Mouse (Mus musculus) ovary, postnatal 36 days (tissue): ENCODE measurements around the gene Cdk12.

ENCODE experiments used
- DNase-seq: peaks from one replicate; pipeline ENCODE4 v3.0.0; 2022; ENCODE audit warnings: low spot score, mixed read lengths

Cdk12 gene

GRCm38 (mm10) chr11:98260706-98261479 is 58.0 kb downstream of the Cdk12 start:
- no peak for DNase-seq

- peak; percentile 74 for DNase-seq
Measured at GRCm38 (mm10) chr11:98265039-98265438, 62.2 kb downstream of the Cdk12 start.

GRCm38 (mm10) chr11:98265891-98266290 is 63.0 kb downstream of the Cdk12 start:
- no peak for DNase-seq

DNA sequence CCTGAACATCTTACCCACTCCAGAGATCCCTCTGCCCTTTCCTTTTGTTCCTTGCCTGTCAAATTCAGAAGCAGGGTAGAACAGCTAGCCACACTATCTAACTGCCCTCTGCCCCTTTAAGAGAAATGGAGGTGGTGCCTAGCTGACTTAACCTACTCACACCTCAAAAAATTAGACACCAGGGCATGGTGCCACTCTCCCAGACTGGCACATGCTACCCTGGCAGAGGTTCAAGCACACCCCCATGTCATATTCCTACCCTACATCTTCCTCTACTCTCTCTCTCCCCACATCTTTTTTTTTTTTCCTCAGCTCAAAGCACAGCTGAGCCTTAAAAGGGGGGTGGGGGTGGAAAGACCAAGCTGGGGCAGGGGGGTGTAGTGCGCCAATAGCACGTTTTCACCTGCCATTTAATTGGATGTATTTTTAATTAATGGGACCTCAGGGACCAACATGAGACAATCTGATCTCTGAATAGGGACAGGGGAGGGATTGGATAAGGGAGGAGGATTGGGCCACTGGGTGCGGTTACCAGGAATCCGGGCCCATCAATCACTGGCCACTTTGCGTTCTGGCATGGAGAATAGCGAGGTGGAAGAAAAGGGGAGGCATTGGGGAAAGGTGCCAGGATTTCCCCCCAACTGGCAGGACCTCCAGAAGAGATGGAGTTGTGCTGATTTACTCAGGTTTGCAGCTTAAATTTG is 64.0 kb downstream of the Cdk12 start:
- DNase-seq: no peak

DNA sequence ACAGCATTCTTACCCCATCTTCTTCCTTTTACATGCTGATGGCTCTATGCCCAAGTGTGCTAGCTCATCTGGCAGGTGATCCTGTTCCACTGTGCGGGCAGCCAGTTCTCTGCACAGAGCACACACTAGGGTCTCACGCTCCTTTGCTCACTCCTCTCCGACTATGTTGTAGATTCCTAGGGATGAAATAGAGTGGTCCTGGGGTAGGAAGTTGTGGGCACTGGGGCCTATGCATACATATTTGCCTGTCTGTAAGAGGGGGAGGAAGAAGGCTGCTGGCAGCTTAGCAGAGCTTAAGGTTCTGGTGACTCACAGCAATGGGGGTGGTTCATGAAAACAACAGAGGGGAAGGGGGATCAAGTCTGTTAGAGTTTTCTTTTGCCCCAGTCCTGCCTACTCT is 67.2 kb downstream of the Cdk12 start:
- no peak for DNase-seq

GRCm38 (mm10) chr11:98270466-98270865 is 67.6 kb downstream of the Cdk12 start:
- DNase-seq: no peak

- DNase-seq: no peak
Measured at GRCm38 (mm10) chr11:98283740-98284139, 80.9 kb downstream of the Cdk12 start.

- DNase-seq: no peak
Measured at GRCm38 (mm10) chr11:98284230-98284629, 81.4 kb downstream of the Cdk12 start.

GRCm38 (mm10) chr11:98285368-98285767 is 82.5 kb downstream of the Cdk12 start:
- DNase-seq: no peak

DNA sequence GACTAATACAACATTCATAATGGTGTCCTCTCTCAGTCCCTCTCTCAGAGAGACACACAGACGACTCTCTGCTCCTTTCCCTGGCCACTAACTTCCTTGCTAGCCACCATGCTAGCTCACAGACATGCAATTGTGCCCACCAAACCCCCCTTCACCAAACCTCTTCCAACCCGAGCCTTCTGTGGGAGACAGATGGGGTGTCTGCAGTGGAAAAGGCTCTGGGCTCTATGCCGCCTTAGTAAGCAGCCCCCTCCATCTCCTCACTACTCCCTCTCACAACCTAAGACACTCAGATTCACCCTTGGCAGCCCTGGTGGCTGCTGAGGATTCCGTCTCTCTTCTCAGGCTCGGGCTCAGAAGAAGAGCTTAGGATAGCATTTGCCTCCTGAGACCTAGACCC is 84.7 kb downstream of the Cdk12 start:
- DNase-seq: no peak

DNA sequence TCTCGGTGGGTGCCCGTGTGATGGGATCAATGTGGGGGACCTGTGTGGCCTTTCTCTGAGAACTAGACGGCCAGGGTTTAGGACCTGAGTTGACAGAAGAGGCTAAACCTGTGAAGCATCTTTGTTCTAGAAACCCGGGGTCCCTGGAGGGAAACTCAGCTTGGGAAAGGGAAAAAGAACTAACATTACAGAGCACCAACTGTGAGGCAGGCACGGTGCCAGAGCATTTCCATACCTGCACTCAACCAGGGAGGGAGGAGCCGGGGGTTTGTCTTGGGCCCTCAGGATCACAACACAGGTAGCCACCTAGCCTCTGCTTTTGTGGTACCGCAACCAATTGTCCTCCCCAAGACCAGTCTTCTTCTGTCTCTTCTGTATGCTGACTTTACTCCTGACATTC is 85.1 kb downstream of the Cdk12 start:
- no peak for DNase-seq

DNA sequence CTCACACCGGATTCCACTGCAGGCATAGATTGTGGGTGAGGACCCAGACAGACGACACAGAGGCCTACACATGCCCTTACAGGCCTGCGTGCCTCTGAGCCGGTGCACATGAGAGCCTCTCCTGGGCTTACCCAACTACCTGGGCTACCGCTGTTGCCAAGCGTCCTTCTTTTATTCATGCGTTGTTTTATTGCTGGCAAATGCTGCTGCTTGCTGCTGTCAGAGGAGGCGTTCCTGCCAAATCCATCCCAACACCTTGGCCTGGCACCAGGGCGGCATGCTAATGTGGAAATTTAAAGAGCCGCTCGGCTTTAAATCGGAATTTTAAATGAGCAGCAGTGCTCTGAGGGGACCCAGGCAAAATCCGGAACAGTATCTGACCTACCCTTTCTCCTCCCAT is 87.0 kb downstream of the Cdk12 start:
- no peak for DNase-seq

DNA sequence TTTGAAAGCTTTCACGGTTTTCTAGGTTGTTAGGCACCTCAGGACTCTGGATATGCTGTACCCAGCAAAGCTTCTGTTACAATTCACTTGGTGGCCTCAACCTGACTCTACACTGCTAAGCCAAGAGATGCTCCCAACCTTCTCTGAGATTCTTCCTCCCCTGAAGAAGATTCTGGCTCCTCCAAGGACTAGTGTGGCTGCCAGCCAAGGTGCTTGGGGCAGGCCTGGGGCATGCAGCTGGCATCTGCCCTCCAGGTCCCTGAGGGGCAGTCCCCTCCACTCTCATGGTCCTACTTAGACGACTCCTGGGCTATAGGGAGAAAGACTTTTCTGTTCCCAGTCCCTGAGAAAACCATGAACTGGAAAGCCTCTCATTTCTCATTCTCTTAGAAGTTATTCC is 88.0 kb downstream of the Cdk12 start:
- DNase-seq: no peak

- no peak for DNase-seq
Measured at GRCm38 (mm10) chr11:98293070-98293469, 90.2 kb downstream of the Cdk12 start.

DNA sequence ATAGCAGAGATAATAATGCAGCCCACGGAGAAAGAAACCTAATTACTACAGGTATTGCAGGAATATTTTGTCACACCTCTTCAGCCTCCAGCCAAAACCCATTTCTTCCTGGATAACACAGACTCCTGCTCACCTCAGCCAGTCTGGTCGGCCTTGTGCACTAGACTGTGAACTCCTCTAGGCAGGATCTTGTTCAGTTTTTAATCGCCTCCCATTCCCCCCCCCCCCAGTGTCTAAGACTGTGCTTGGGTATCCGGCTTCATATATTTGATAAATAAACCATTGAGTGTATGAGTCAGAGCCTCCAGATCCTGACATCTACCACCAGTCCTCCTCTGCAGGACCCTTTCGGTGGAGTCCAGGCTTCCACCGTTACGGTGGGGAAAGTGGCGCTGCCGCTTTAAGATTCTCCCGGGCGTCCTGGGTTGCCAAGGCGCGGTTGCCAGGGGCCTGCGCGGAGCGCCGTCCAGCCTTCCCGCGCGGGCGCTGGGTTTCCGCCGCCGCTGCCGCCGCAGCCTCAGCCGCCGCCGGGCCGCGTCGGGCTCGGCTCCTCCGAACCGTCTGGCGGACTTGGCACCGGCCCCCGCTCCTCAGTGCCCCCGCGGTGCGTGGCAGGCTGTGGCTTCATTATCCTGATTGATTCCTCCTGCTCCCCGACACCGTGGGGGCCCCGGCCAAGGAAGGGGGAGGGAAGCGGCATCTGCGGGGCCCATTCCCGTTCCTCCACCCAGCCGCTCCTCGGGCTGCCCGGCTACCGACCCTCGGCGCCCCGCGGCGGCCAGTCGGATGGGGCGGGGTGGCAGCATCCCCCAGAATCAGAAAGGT is 91.5 kb downstream of the Cdk12 start:
- peak; percentile 77 for DNase-seq

DNA sequence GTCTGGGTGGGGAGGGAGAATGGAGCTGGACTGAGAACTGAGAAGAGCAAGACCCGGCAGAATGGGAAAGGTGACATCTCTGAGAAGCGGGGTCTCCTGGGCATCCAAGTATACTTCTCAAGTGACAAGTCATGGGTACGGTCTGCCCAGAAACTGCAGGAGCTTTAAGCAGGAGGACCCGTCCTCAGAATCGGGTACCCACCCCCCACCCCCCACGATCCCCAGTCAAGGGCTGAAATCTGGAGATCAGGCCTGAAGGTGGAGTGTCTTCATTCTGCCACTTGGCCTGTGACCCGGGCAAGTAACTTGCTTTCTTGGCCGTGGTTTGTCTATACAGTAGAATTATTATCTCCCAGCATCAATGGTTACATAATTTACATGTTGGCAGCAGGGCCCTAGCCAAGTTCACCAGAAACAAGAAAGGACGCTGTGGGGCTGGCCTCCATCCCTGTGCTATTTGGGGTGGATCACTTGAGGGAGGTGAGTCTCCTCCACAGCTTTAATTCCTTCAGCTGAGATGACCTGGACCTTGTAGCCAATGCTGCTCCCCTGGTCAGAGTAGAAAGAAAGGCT is 92.2 kb downstream of the Cdk12 start:
- DNase-seq: no peak

GRCm38 (mm10) chr11:98296277-98296676 is 93.4 kb downstream of the Cdk12 start:
- DNase-seq: peak; percentile 26

GRCm38 (mm10) chr11:98296916-98297315 is 94.1 kb downstream of the Cdk12 start:
- DNase-seq: no peak

- peak; percentile 38 for DNase-seq
Measured at GRCm38 (mm10) chr11:98297778-98298177, 94.9 kb downstream of the Cdk12 start.

- DNase-seq: peak; percentile 26
Measured at GRCm38 (mm10) chr11:98298484-98299205, 95.8 kb downstream of the Cdk12 start.

DNA sequence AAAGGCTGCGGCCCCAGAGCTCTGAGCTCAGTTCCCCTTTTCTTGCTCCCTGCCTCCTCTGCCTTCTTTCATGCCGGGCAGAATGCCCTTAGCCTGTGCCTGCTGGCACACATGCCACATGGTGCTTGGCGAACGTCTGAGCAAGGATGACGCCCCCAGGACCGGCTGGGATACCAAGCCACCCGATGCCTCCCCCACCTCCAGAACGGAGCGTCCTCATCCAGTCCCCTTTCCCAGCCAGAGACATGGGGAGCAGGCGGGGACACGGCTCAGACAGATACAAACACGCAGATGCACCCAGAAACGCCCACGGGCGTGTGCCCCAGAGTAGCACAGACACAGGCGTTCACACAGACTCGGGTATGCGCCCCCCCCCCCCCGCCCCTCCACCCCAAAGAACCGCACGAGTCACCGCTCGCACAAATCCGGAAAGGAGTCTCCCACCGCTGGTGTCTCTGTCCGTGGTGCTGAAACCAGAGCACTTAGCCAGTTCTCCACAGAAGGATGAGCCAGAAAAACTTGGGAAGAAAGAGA is 111.0 kb downstream of the Cdk12 start:
- DNase-seq: peak; percentile 70
